26 mouse cellular contexts compared by ENCODE assay signal in the genomic region with DNA sequence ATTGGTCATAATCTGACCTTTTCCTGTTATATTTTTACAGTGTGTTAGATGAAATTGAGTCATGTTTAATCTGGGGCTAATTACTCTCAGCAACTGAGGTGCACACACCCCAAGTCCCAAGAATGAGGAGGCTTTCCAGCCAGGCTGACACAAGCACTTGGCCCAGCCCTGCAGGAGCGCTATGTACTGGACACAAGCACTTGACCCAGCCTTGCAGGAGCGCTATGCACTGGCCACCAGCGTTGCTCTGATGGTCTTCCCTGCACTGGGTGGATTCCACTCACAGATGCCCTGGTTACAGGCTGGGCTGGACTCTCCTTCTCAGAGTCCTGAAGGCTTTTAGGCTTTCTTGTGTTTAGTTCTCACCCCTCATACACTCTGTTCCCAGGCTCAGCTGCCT. TPM values are rescaled to one million over a fixed set of nuclear protein-coding genes. Genes with fewer than 3 reads are reported as not detected.
DNase-seq lines count a peak whose midpoint lies in the region; ATAC-seq lines count a peak whose summit lies in the region.
"Had no signal": no experiment of that assay in that cellular context is flagged by ENCODE, and none has a peak within 500 bp of the region (broad histone marks: within the 10 kb centered on the region; RNA-seq: fewer than 3 reads in every experiment).

No protein-coding gene starts in this region.

- no peak overlapping the region for H3K4me2 ChIP-seq in forebrain, embryonic 11.5 days (ENCODE audit: low read depth, low read length, severe bottlenecking)
- H3K4me2 ChIP-seq in midbrain, embryonic 14.5 days (ENCODE audit: low read length) = no peak overlapping the region
- H3K4me2 ChIP-seq: heart, embryonic 11.5 days; heart, embryonic 15.5 days; hindbrain, embryonic 14.5 days had no signal

- H3K9ac ChIP-seq in forebrain, embryonic 11.5 days (ENCODE audit: low read length) = no peak overlapping the region
- no peak overlapping the region for H3K9ac ChIP-seq in midbrain, embryonic 14.5 days (replicated peaks; ENCODE audit: low read length)
- H3K9ac ChIP-seq: forebrain, postnatal 0 days; heart, embryonic 15.5 days; hindbrain, embryonic 14.5 days had no signal

- peak; percentile 13 for DNase-seq in gastrocnemius, adult 18-20 months (ENCODE audit: low spot score)
- DNase-seq in gastrocnemius, postnatal 10 days = no peak
- DNase-seq in lung, adult 18-20 months = peak; percentile 61 to 75
- no peak for DNase-seq in lung, postnatal 10 days
- peak; percentile 60 for DNase-seq in lung, postnatal 25 days (ENCODE audit: low spot score)
- no peak for DNase-seq in forebrain, embryonic 11.5 days (ENCODE audit: low spot score)
- DNase-seq in midbrain, embryonic 14.5 days = no peak
- DNase-seq: adrenal gland, adult 8-10 months; adrenal gland, postnatal 25 days; cerebellum, adult 11-12 months; cerebellum, adult 8-10 months; cerebellum, postnatal 10 days; cerebellum, postnatal 36 days; forebrain, postnatal 0 days; gastrocnemius, postnatal 36 days; heart, adult 11 months; heart, postnatal 10 days; heart, postnatal 4 days had no signal

- 82% methylated on average over 3 of the region's 3 CpGs for WGBS in forebrain, embryonic 11.5 days
- 73% methylated on average over 3 of the region's 3 CpGs for WGBS in midbrain, embryonic 14.5 days

- no peak for ATAC-seq in forebrain, embryonic 11.5 days (replicated peaks; ENCODE audit: low FRiP score)
- no peak for ATAC-seq in midbrain, embryonic 14.5 days (ENCODE audit: low FRiP score, low TSS enrichment)
- ATAC-seq: activated CD4-positive, CD25-positive, alpha-beta regulatory T cell, adult 4 months; forebrain, embryonic 14.5 days; forebrain, postnatal 0 days; hindbrain, postnatal 0 days had no signal

- H3K9me3 ChIP-seq in forebrain, embryonic 11.5 days (ENCODE audit: control insufficient read depth, low read length) = no peaks in the 10 kb centered on the region
- no peaks in the 10 kb centered on the region for H3K9me3 ChIP-seq in midbrain, embryonic 14.5 days (ENCODE audit: control insufficient read depth, low read length)
- H3K9me3 ChIP-seq: forebrain, embryonic 10.5 days; heart, embryonic 15.5 days had no signal

- H3K36me3 ChIP-seq in forebrain, embryonic 11.5 days (ENCODE audit: control insufficient read depth, insufficient read depth, low read length) = no peaks in the 10 kb centered on the region
- H3K36me3 ChIP-seq in midbrain, embryonic 14.5 days (ENCODE audit: control insufficient read depth, insufficient read depth, low read length) = no peaks in the 10 kb centered on the region
- H3K36me3 ChIP-seq: forebrain, embryonic 10.5 days; heart, embryonic 15.5 days had no signal

- no peak overlapping the region for H3K27ac ChIP-seq in forebrain, embryonic 11.5 days (ENCODE audit: low read depth, low read length)
- H3K27ac ChIP-seq in midbrain, embryonic 14.5 days (replicated peaks; ENCODE audit: low read depth, low read length) = no peak overlapping the region
- H3K27ac ChIP-seq: forebrain, embryonic 10.5 days; heart, embryonic 15.5 days; hindbrain, embryonic 14.5 days; hindbrain, postnatal 0 days had no signal

- H3K27me3 ChIP-seq in forebrain, embryonic 11.5 days (ENCODE audit: control insufficient read depth, insufficient read depth, low read length) = no peaks in the 10 kb centered on the region
- no peaks in the 10 kb centered on the region for H3K27me3 ChIP-seq in midbrain, embryonic 14.5 days (ENCODE audit: control insufficient read depth, insufficient read depth, low read length)
- H3K27me3 ChIP-seq: heart, embryonic 15.5 days had no signal

- H3K4me3 ChIP-seq in forebrain, embryonic 11.5 days (ENCODE audit: low read depth, low read length) = no peak overlapping the region
- no peak overlapping the region for H3K4me3 ChIP-seq in midbrain, embryonic 14.5 days (replicated peaks; ENCODE audit: low read depth, low read length)
- H3K4me3 ChIP-seq: forebrain, embryonic 10.5 days; heart, embryonic 15.5 days had no signal

- no peaks in the 10 kb centered on the region; the same call in 1 of the 2 replicates for H3K4me1 ChIP-seq in forebrain, embryonic 11.5 days (replicated peaks; ENCODE audit: control insufficient read depth, insufficient read depth, low read length)
- no peaks in the 10 kb centered on the region for H3K4me1 ChIP-seq in midbrain, embryonic 14.5 days (ENCODE audit: control insufficient read depth, insufficient read depth, low read length)

RNA-seq across cellular contexts. Expression of a gene that starts 5.3 kb away (rescaled TPM):
- 1 to 10 TPM; 3.6 to 4.0 TPM for total RNA-seq in gastrocnemius, adult 18-20 months (2021)
- 10 to 100 TPM; 12.4 to 16.8 TPM for total RNA-seq in gastrocnemius, postnatal 10 days (2021)
- polyA plus RNA-seq in forebrain, embryonic 11.5 days (2014; fragmentation: Nextera tagmentation; extraction: Ambion mirVana) = 9.1 and 9.3 TPM in 2 replicates
- polyA plus RNA-seq in midbrain, embryonic 14.5 days (2014; fragmentation: Nextera tagmentation; extraction: Ambion mirVana) = 2.0 and 5.5 TPM in 2 replicates

RNA-seq across cellular contexts. Expression of a gene that starts 13.0 kb away (rescaled TPM):
- not detected for total RNA-seq in gastrocnemius, adult 18-20 months (2021)
- under 1 TPM in 1 of 2 experiments, not detected in 1; 0.61 TPM for total RNA-seq in gastrocnemius, postnatal 10 days (2021)
- polyA plus RNA-seq in forebrain, embryonic 11.5 days (2014; fragmentation: Nextera tagmentation; extraction: Ambion mirVana) = 0.12 TPM in 1 of 2 replicates, not detected in the other
- polyA plus RNA-seq in midbrain, embryonic 14.5 days (2014; fragmentation: Nextera tagmentation; extraction: Ambion mirVana) = 0.08 and 0.41 TPM in 2 replicates
- total RNA-seq: gastrocnemius, adult 8-10 months; gastrocnemius, postnatal 36 days had no signal
- polyA plus RNA-seq: hindbrain, embryonic 14.5 days had no signal

Comparison
In these comparisons a context has a peak if more than half of its experiments do, and no peak if none do; other contexts are left out.
1. DNase-seq: peak in gastrocnemius, adult 18-20 months (single experiment), lung, adult 18-20 months (2 of 2) and lung, postnatal 25 days (single experiment); none in gastrocnemius, postnatal 10 days (single experiment), lung, postnatal 10 days (single experiment), forebrain, embryonic 11.5 days (single experiment) and midbrain, embryonic 14.5 days (single experiment).